Mouse (Mus musculus) embryonic facial prominence, embryonic 11.5 days (tissue): Measurements from ENCODE around the gene Irf2bp2. TPM values are rescaled to one million over a fixed set of nuclear protein-coding genes. Genes with fewer than 3 reads are reported as not detected.

ENCODE experiments used
- ATAC-seq: fragments of 200-750 bp; cut with Nextera tagmentation; replicated peaks from 2 replicates; pipeline ENCODE4 v1.8.0; 2017; ENCODE audit warnings: low read depth; ENCODE audit not compliant: insufficient number of reproducible peaks, low FRiP score, low TSS enrichment
- DNase-seq: peaks from one replicate; pipeline ENCODE4 v3.0.0-alpha.2; 2015; ENCODE audit warnings: low spot score
- H3K27ac ChIP-seq: fragments of 300-500 bp; sonication (generic); replicated peaks from 2 replicates; pipeline ENCODE4 v1.5.1; 2014; ENCODE audit warnings: mild to moderate bottlenecking, low read depth, low read length, control low read depth
- H3K27me3 ChIP-seq: fragments of 300-500 bp; sonication (generic); 2 replicates; pipeline ENCODE4 v1.6.1; 2014; ENCODE audit warnings: mild to moderate bottlenecking, low read length, moderate library complexity, mixed read lengths; ENCODE audit not compliant: control insufficient read depth, insufficient read depth
- H3K36me3 ChIP-seq: fragments of 300-500 bp; sonication (generic); replicated peaks from 2 replicates; pipeline ENCODE4 v1.6.1; 2014; ENCODE audit warnings: low read depth, mild to moderate bottlenecking, low read length, moderate library complexity, mixed read lengths; ENCODE audit not compliant: control insufficient read depth, insufficient read depth
- H3K4me1 ChIP-seq: fragments of 300-500 bp; sonication (generic); 2 replicates; pipeline ENCODE4 v1.6.1; 2014; ENCODE audit warnings: low read length, mixed read lengths; ENCODE audit not compliant: control insufficient read depth, insufficient read depth
- H3K4me2 ChIP-seq: fragments of 300-500 bp; sonication (generic); 2 replicates; pipeline ENCODE4 v1.6.1; 2014; ENCODE audit warnings: low read depth, mild to moderate bottlenecking, control low read depth, low read length, moderate library complexity
- H3K4me3 ChIP-seq: fragments of 300-500 bp; sonication (generic); 2 replicates; pipeline ENCODE4 v1.5.1; 2014; ENCODE audit warnings: low read depth, low read length, control low read depth
- H3K9ac ChIP-seq: fragments of 300-500 bp; sonication (generic); replicated peaks from 2 replicates; pipeline ENCODE4 v1.6.1; 2014; ENCODE audit warnings: mild to moderate bottlenecking, control low read depth, low read length
- H3K9me3 ChIP-seq: fragments of 300-500 bp; sonication (generic); replicated peaks from 2 replicates; pipeline ENCODE4 v1.6.1; 2016; ENCODE audit warnings: mild to moderate bottlenecking, low read length, inconsistent platforms, mixed read lengths; ENCODE audit not compliant: control insufficient read depth
- WGBS: fragments of 180-500 bp; shearing (Covaris S2); extraction: QIAGEN DNeasy Blood & Tissue Kit; methylation state at CpG from one replicate; pipeline ENCODE4 v1.1.7; 2014; 5-methylcytosine and 5-hydroxymethylcytosine counted together
- polyA plus RNA-seq: library from polyadenylated mRNA; unstranded; fragments of >200 nt; fragmentation: Nextera tagmentation; extraction: Ambion mirVana; gene quantifications from 2 replicates; pipeline ENCODE4 v1.2.1, GENCODE M21; 2014

The Irf2bp2 gene
- polyA plus RNA-seq, 1 experiment from 2014 or later: 6.9 TPM

DNA sequence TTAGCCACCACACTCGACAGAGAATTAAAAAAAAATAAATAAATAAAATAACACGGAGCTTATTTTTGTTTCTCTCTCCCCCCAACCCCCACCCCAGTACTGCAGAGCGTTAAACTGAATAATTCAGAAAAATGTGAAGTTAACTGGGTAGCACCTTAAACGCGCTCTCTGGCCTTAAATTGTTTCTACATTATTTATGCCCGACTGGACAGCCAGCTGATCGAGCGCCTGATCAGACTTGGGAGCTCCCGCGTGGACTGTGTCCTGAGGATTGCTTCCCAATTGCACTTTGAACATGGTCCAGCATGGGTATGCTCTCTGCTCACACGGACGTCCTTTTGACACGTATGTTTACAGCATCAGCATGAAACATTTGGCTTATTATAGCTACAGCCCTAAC lies 10.3 kb downstream of the Irf2bp2 start:
- H3K9ac ChIP-seq: peak overlapping the region; percentile 82
- peaks cover 8% of the 10 kb centered on the region for H3K4me1 ChIP-seq
- 7% methylated on average over 13 of the region's 13 CpGs for WGBS
- 0 out of 2 replicates have a peak overlapping the region, but pooled peaks have one; percentile 62 for H3K27ac ChIP-seq
- no peaks in the 10 kb centered on the region for H3K9me3 ChIP-seq
- no peaks in the 10 kb centered on the region for H3K27me3 ChIP-seq
- no peaks in the 10 kb centered on the region for H3K36me3 ChIP-seq
- peak overlapping the region; percentile 54 for H3K4me3 ChIP-seq
- DNase-seq (peak; percentile 49), ATAC-seq (0 out of 2 replicates have a peak, but pooled peaks have one; percentile 14)
- peak overlapping the region; percentile 99 for H3K4me2 ChIP-seq

DNA sequence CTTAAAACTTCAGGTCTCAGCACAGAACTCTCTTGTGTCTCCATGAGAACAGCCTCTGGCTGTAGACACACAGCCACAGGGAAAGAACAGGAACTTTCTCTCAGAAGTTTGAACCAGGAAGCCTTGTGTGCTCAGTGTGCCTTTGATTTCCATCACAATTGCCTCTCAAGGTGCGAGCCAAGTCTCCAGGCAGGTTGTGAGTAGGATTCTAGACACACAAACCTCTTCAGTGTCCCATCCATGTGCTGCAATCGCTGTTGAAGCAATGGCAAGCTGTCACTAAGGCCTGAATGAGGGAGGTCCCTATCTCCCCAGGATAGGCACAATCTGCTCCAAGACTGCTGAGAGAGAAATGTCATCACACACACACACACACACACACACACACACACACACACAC lies 10.8 kb downstream of the Irf2bp2 start:
- Histone ChIP-seq H3K9ac (no peak overlapping the region), H3K36me3 (no peaks in the 10 kb centered on the region), H3K27ac (0 out of 2 replicates have a peak overlapping the region, but pooled peaks have one; percentile 62), H3K4me1 (peaks cover 8% of the 10 kb centered on the region), H3K4me2 (no peak overlapping the region), H3K9me3 (no peaks in the 10 kb centered on the region), H3K4me3 (no peak overlapping the region), H3K27me3 (no peaks in the 10 kb centered on the region)
- WGBS: 37% methylated on average over 2 of the region's 2 CpGs
- ATAC-seq (no peak), DNase-seq (no peak)

DNA sequence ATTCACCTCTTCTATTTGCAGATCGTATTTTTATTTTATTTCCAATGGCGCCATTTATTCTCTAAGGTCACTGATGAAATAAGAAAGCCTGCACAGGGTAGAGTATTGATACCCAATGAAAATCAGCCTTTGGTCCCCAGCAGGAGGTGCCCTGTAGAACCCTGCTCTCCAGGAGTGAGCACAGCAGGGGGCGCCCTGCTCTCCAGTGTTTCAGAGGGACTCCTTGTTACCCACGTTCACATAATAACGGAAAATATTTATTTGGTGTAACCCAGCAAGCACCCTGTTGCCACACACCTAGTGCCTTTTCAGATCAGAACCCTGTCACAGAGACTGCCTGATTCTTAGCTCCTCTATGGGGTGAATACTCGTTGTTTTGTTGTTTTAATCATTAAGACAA lies 11.3 kb downstream of the Irf2bp2 start:
- H3K9ac ChIP-seq: no peak overlapping the region
- DNase-seq (peak; percentile 75), ATAC-seq (no peak)
- H3K36me3 ChIP-seq: no peaks in the 10 kb centered on the region
- no peak overlapping the region for H3K4me2 ChIP-seq
- H3K27me3 ChIP-seq: no peaks in the 10 kb centered on the region
- 36% methylated on average over 6 of the region's 6 CpGs for WGBS
- peaks cover 5% of the 10 kb centered on the region for H3K4me1 ChIP-seq
- no peaks in the 10 kb centered on the region for H3K9me3 ChIP-seq
- H3K4me3 ChIP-seq: no peak overlapping the region
- no peak overlapping the region for H3K27ac ChIP-seq

DNA sequence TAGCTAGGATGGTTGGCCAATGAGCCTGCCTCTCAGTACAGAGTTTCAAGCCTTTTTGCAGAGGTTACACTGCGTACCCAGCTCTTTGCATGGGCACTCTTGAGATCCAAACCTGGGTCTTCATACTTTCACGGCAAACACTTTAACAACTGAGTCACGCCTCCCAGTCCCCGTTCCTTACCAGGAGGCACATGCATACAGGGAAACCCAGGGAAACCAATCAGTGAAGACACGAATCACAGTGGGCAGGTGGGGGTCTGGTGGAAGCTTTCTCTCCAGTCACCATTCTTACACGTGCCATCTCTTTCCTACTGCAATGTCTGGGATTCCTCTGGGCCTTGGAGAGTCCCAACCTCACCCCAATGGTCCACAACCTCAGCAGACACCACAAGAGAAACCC lies 12.1 kb downstream of the Irf2bp2 start:
- Histone ChIP-seq H3K4me2 (no peak overlapping the region), H3K9me3 (no peaks in the 10 kb centered on the region), H3K9ac (no peak overlapping the region), H3K4me1 (peaks cover 2% of the 10 kb centered on the region; the same call in 1 of the 2 replicates), H3K27ac (no peak overlapping the region), H3K36me3 (no peaks in the 10 kb centered on the region), H3K27me3 (no peaks in the 10 kb centered on the region), H3K4me3 (no peak overlapping the region)
- ATAC-seq (no peak), DNase-seq (no peak)
- WGBS: 93% methylated on average over 6 of the region's 6 CpGs

DNA sequence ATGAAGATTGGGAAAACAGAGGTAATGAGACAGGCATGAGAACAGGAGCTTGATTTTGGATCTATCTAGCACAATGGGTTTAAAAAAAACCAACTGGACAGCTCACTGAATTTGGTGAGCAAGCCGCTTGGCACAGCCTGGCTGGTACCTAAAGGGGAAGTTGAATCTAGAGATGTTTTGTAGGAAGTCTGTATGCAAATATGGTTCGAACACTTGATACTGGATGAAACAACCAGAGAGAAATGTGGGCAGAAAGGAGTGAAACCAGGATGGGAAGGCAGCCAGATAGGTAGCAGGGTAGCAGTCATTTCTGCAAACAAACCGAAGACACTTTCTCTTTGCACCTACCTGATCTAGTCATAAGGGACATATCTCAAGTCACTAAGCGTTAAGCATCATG lies 13.0 kb downstream of the Irf2bp2 start:
- Histone ChIP-seq H3K4me3 (no peak overlapping the region), H3K4me1 (peaks cover 2% of the 10 kb centered on the region; the same call in 1 of the 2 replicates), H3K4me2 (no peak overlapping the region), H3K27me3 (no peaks in the 10 kb centered on the region), H3K36me3 (no peaks in the 10 kb centered on the region), H3K9ac (no peak overlapping the region), H3K27ac (no peak overlapping the region), H3K9me3 (no peaks in the 10 kb centered on the region)
- DNase-seq: no peak
- 96% methylated on average over 4 of the region's 4 CpGs for WGBS
- ATAC-seq: no peak

DNA sequence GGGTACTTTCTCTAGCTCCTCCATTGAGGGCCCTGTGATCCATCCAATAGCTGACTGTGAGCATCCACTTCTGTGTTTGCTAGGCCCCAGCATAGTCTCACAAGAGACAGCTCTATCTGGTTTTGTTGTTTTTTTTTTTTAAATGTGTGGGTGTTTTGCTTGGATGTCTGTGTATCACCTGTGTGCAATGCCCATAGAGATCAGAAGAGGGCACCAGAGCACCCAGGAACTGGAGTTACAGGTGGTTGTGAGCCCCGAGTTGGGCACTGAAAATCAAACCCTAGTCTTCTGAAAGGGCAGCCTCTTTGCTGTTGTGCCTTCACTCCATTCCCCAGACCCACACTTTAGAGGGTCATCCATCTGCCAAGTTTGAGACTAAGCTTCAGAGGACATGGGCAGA lies 13.7 kb downstream of the Irf2bp2 start:
- WGBS: 90% methylated on average over 1 of the region's 1 CpGs
- no peak overlapping the region for H3K4me3 ChIP-seq
- no peak for ATAC-seq
- no peak overlapping the region for H3K9ac ChIP-seq
- no peak overlapping the region for H3K4me2 ChIP-seq
- no peak for DNase-seq
- peaks cover 2% of the 10 kb centered on the region; the same call in 1 of the 2 replicates for H3K4me1 ChIP-seq
- no peak overlapping the region for H3K27ac ChIP-seq
- H3K36me3 ChIP-seq: no peaks in the 10 kb centered on the region
- H3K27me3 ChIP-seq: no peaks in the 10 kb centered on the region
- no peaks in the 10 kb centered on the region for H3K9me3 ChIP-seq

DNA sequence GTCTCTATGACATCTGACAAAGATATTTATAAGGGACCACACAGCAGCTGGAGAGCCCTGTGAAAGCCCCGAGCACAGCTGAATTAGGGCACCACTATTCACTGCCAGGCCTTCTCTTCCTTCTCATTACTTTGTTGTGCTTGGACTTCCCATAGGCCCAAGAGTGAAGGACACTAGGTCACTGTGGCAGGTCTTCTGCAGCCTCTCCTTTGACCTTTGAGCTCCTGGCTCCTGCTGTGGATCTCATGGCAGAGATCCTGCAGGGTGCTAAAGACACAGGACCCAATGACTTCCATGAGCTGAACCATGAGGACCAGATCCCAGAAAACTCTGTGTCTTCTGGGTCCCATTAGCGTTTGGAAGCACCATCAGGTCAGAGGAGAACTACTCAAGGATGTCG lies 15.1 kb downstream of the Irf2bp2 start:
- Histone ChIP-seq H3K9ac (no peak overlapping the region), H3K27ac (no peak overlapping the region), H3K9me3 (no peaks in the 10 kb centered on the region), H3K4me3 (no peak overlapping the region), H3K4me1 (no peaks in the 10 kb centered on the region), H3K27me3 (no peaks in the 10 kb centered on the region), H3K4me2 (no peak overlapping the region), H3K36me3 (no peaks in the 10 kb centered on the region)
- 80% methylated on average over 3 of the region's 3 CpGs for WGBS
- ATAC-seq: no peak
- no peak for DNase-seq

DNA sequence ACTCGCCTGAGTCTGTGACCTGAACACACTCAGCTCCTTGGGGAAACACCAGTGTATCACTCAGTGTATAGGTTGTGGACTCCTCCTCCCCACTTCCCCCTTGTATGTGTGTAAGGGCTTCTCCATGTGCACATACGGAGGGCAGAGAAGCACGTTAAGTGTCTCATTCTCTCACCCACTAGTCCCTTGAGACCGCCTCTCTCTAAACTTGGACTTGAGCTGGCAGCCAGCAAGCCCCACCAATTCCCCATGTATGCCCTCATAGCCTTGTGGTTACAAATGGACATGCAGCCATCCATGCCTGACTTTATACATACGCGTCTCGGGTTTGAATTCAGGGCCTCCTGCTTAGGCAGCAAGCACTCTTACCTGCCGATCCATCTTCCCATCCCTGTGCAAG lies 16.9 kb downstream of the Irf2bp2 start:
- Histone ChIP-seq H3K27ac (no peak overlapping the region), H3K9me3 (no peaks in the 10 kb centered on the region), H3K4me3 (no peak overlapping the region), H3K9ac (no peak overlapping the region), H3K4me1 (no peaks in the 10 kb centered on the region), H3K4me2 (no peak overlapping the region), H3K36me3 (no peaks in the 10 kb centered on the region), H3K27me3 (no peaks in the 10 kb centered on the region)
- DNase-seq: no peak
- WGBS: 92% methylated on average over 8 of the region's 8 CpGs
- no peak for ATAC-seq
